Comparison of ENCODE assay signal across 24 mouse cellular contexts in genomic region chr2:142907056-142907455, GRCm38 (mm10). TPM values are rescaled to one million over a fixed set of nuclear protein-coding genes. Genes with fewer than 3 reads are reported as not detected.
DNase-seq lines count a peak whose midpoint lies in the region; ATAC-seq and TF ChIP-seq lines count a peak whose summit lies in the region.
"Had no signal": no experiment of that assay in that cellular context is flagged by ENCODE, and none has a peak within 500 bp of the region (broad histone marks: within the 10 kb centered on the region; RNA-seq: fewer than 3 reads in every experiment).

No protein-coding gene starts in this region.

- H3K36me3 ChIP-seq in kidney, adult 2 months (ENCODE audit: control insufficient read depth, insufficient read depth, low read length), result no peaks in the 10 kb centered on the region
- no peaks in the 10 kb centered on the region for H3K36me3 ChIP-seq in kidney, embryonic 14.5 days (ENCODE audit: control insufficient read depth, insufficient read depth, low read length)
- H3K36me3 ChIP-seq: heart, embryonic 12.5 days; heart, embryonic 15.5 days; hindbrain, embryonic 10.5 days; hindbrain, embryonic 13.5 days had no signal

- no peak overlapping the region for H3K4me2 ChIP-seq in kidney, embryonic 14.5 days (replicated peaks; ENCODE audit: low read depth, low read length)
- H3K4me2 ChIP-seq: heart, embryonic 12.5 days; heart, embryonic 15.5 days; hindbrain, embryonic 13.5 days had no signal

- H3K27me3 ChIP-seq in kidney, adult 2 months (replicated peaks; ENCODE audit: control insufficient read depth, insufficient read depth, low read length), result no peaks in the 10 kb centered on the region
- H3K27me3 ChIP-seq in kidney, embryonic 14.5 days (ENCODE audit: control insufficient read depth, insufficient read depth, low read length), result no peaks in the 10 kb centered on the region
- H3K27me3 ChIP-seq: heart, embryonic 12.5 days; heart, embryonic 15.5 days; hindbrain, embryonic 13.5 days had no signal

- no peak overlapping the region for H3K9ac ChIP-seq in kidney, embryonic 14.5 days (ENCODE audit: low read depth, low read length)
- H3K9ac ChIP-seq: forebrain, postnatal 0 days; heart, embryonic 12.5 days; heart, embryonic 15.5 days; hindbrain, embryonic 13.5 days had no signal

- WGBS in kidney, adult 2 months, result 60% methylated on average over 4 of the region's 4 CpGs
- WGBS in kidney, embryonic 14.5 days, result 83% methylated on average over 4 of the region's 4 CpGs

- no peak for TF ChIP-seq POLR2A in kidney, adult 2 months (IDR thresholded peaks at IDR 0.05; ENCODE audit: low read depth, low read length)

- TF ChIP-seq CTCF in kidney, adult 2 months (conservative IDR thresholded peaks at IDR 0.05; ENCODE audit: insufficient read depth, insufficient read length, low read depth, low read length), result no peak

- H3K27ac ChIP-seq in kidney, adult 2 months (ENCODE audit: insufficient read depth, low read depth, low read length), result no peak overlapping the region
- no peak overlapping the region for H3K27ac ChIP-seq in kidney, embryonic 14.5 days (ENCODE audit: low read depth, low read length)
- H3K27ac ChIP-seq: gastrocnemius, adult 2 months; heart, embryonic 15.5 days; hindbrain, embryonic 10.5 days; hindbrain, embryonic 13.5 days had no signal

- H3K4me1 ChIP-seq in kidney, adult 2 months (ENCODE audit: control insufficient read depth, insufficient read depth, low read length), result peaks cover 7% of the 10 kb centered on the region; the same call in 1 of the 2 replicates
- 0 out of 2 replicates have a peak, but pooled peaks cover 7% of the 10 kb centered on the region for H3K4me1 ChIP-seq in kidney, embryonic 14.5 days (ENCODE audit: control insufficient read depth, insufficient read depth, low read length)

- no peaks in the 10 kb centered on the region for H3K9me3 ChIP-seq in kidney, embryonic 14.5 days (ENCODE audit: control insufficient read depth, low read length)
- H3K9me3 ChIP-seq: heart, embryonic 12.5 days; heart, embryonic 15.5 days; hindbrain, embryonic 10.5 days; hindbrain, embryonic 13.5 days had no signal

- peak; percentile 62 for DNase-seq in kidney, adult 2 months
- DNase-seq in kidney, postnatal 25 days, result peak; percentile 13 to 64
- no peak for DNase-seq in kidney, postnatal 10 days
- peak; percentile 1 for DNase-seq in retina, embryonic 14.5 days (ENCODE audit: low spot score)
- DNase-seq in retina, postnatal 1 day, result no peak
- no peak for DNase-seq in heart, adult 8-10 months (ENCODE audit: low spot score)
- DNase-seq: adrenal gland, postnatal 36 days; cerebellum, adult 18-20 months; cerebellum, adult 9-10 months; cerebellum, postnatal 14 days; forebrain, postnatal 0 days; gastrocnemius, adult 2 months; gastrocnemius, postnatal 14 days; heart, adult 11 months; heart, postnatal 10 days; heart, postnatal 36 days had no signal

- ATAC-seq in kidney, embryonic 14.5 days (ENCODE audit: low FRiP score, low TSS enrichment), result no peak
- ATAC-seq: CD4-positive, CD25-positive, alpha-beta regulatory T cell, adult 4 months; forebrain, embryonic 14.5 days; forebrain, postnatal 0 days; hindbrain, embryonic 16.5 days had no signal

- H3K4me3 ChIP-seq in kidney, adult 2 months (ENCODE audit: insufficient read depth, low read depth, low read length), result no peak overlapping the region
- H3K4me3 ChIP-seq in kidney, embryonic 14.5 days (ENCODE audit: low read length), result no peak overlapping the region
- H3K4me3 ChIP-seq: gastrocnemius, adult 2 months; heart, embryonic 12.5 days; heart, embryonic 15.5 days; hindbrain, embryonic 10.5 days; hindbrain, embryonic 13.5 days had no signal

RNA-seq across cellular contexts. Expression of gene Kif16b, which starts 5.7 kb away (rescaled TPM):
- 25.9 and 28.5 TPM in 2 replicates for polyA plus RNA-seq in kidney, adult 2 months (2012; rRNA removed)
- polyA plus RNA-seq in kidney, embryonic 14.5 days (2014; fragmentation: Nextera tagmentation; extraction: Ambion mirVana), result 9.0 and 17.1 TPM in 2 replicates
- total RNA-seq in heart, adult 8-10 months (2022), result 10 to 100 TPM; 35.9 to 43.4 (median 39.4) TPM

Comparison
In these comparisons a context has a peak if more than half of its experiments do, and no peak if none do; other contexts are left out.
1. DNase-seq: peak in kidney, adult 2 months (single experiment), kidney, postnatal 25 days (2 of 2) and retina, embryonic 14.5 days (single experiment); none in kidney, postnatal 10 days (single experiment), retina, postnatal 1 day (single experiment) and heart, adult 8-10 months (single experiment).